Mouse (Mus musculus) cerebellum, adult 2 months (tissue): ENCODE data around the gene Kcnip2.

Experiments
- CTCF ChIP-seq: fragments of 200-500 bp; IDR thresholded peaks from 2 replicates; pipeline ENCODE4 v1.5.1; 2011; ENCODE audit warnings: low read depth, mild to moderate bottlenecking, control low read depth, low read length, moderate library complexity, borderline replicate concordance; ENCODE audit not compliant: insufficient read depth
- POLR2A ChIP-seq: fragments of 200-500 bp; IDR thresholded peaks from 2 replicates; pipeline ENCODE4 v1.6.1; 2011; ENCODE audit warnings: low read length, control low read depth, borderline replicate concordance; ENCODE audit not compliant: insufficient read depth

GRCm38 (mm10) chr19:45748206-45748605 lies 67.7 kb downstream of the Kcnip2 start:
- TF ChIP-seq POLR2A (no peak), CTCF (0 out of 2 replicates have a peak, but pooled peaks have one; percentile 0)
